Mouse (Mus musculus): ENCODE measurements at regions not wholly inside any gene's neighbourhood (a gene's known extent, or its start where the extent isn't known, plus 50 kb on each side); places are given as distances from the start of the nearest gene placed in this dataset.
"Not testable (repeated sequence)": the region's sequence is repeated elsewhere in the genome, so short reads cannot be mapped to it uniquely, and the experiment has no call there.

DNA sequence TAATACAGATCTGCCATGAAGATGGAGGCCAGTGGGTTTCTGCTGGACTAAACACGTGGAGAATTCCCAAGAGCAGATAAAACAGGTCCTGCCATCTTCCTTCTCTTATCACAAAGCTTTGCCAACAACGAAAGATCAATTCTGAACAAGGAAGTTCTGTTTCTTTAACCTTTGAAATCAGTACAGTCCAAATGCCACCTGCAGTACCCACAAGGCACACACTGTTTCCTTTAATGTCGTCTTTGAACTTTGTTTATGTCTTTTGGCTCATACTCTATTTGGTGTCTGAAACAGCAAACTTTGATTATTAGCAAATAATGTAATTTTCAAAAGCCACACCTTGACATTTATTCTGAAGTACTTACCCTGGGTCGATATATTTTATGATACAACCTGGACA, 536.5 kb downstream of the Bckdhb start:
- WGBS, result 28% methylated on average over 4 of the region's 4 CpGs

DNA sequence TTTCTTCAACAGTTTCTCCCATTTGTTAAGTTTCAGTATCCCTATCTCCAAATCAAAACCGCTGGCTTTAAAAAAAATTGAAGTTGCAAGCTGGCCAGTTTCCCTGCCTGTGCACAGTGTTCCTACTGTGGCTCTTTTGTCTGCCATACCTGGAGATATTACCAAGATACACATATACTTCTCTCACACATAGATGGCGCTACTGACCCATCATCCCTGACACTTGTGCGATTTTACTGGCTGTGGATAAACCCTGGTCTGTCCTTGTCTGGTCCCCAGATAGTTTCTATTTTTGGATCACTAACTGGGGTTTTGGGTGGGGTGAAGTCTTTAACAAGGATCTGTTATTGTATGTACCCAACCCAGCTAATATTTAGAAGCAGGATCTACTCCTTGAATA, 541.8 kb downstream of the Bckdhb start:
- peak; percentile 19 for DNase-seq (ENCODE audit: low read depth, low spot score)
- WGBS, result 5% methylated on average over 3 of the region's 3 CpGs

More for the DNA sequence above, 536.5 kb downstream of the Bckdhb start:
- DNase-seq (ENCODE audit: low read depth, low spot score), result peak; percentile 16

DNA sequence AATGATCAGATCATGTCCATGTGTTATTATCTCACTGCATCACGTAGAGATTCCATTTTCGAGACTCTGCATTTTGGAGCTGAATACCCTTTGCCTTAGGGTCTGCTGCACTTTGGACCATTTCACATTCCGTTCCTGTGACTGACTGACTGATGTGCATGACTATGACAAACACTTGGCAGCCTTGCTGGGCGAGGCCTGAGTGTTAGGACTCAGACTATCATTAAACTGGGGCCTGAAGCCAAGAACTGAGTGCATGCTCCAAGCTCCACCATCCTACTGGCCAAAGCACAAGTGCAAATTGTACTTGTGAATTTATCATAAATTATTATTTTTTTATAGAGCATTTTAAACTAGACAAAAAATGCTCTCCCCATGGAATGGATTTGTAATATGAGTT, 547.8 kb downstream of the Bckdhb start:
- no peak for DNase-seq (ENCODE audit: low read depth, low spot score)
- 50% methylated on average over 4 of the region's 4 CpGs for WGBS

DNA sequence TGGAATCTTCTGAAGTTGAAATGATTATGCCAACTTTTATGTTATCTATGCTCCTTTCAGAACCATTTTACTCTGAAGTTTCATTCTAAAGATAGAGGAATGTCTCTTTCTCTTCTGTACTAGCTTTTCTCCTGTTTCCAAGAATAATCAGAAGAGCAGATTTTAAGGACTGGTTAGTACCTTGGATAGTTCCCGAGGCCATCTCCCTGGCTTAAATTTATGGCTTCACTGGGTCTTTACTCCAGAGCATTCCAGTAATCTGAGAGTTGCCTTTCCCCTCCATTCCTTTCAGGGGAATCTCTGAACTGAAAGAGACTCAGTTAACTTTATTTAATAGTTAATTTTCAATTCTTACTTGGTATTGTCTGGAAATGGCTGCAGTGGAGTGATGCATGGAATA, 551.0 kb downstream of the Bckdhb start:
- 28% methylated on average over 1 of the region's 1 CpGs for WGBS
- no peak for DNase-seq (ENCODE audit: low read depth, low spot score)

DNA sequence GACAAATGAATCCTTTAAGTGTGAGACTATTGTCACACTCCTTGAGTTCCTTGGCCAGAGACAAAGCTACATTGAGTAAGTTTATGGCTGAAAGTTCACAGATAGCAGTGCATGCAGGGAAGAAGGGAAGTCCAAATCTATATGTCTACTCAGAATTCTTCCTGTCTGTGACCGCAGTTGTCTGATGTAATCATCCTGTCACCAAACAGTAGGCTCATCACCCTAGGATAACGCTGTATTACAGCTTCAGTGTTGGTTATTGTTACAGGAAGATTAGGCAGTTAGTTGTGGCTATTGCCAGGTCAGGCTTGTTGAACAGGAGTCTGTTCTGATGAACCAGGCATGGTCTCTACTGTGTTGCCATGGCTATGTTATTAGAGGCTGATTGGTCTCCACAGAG, 574.6 kb downstream of the Bckdhb start:
- WGBS, result 79% methylated on average over 2 of the region's 2 CpGs
- no peak for DNase-seq (ENCODE audit: low read depth, low spot score)

DNA sequence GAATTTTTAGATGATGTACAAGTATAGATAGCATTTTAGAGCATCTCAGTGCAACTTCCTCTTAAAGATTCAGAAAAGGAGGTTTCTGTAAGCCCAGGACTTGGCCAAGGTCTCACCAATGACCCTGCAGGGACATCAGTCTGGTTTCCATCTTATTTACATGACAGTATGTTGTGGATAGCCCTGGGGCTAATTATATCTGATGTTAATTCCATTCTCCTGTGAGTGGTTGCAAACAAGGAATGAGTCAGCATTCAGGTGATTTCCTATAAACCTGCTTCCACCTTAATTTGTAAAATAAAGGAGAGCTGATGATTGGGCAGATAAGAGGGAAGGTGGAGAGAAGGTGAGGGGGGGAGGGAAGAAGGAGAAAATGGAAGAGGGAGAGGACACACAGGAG, 578.0 kb downstream of the Bckdhb start:
- not testable (repeated sequence) for DNase-seq (ENCODE audit: low read depth, low spot score)

DNA sequence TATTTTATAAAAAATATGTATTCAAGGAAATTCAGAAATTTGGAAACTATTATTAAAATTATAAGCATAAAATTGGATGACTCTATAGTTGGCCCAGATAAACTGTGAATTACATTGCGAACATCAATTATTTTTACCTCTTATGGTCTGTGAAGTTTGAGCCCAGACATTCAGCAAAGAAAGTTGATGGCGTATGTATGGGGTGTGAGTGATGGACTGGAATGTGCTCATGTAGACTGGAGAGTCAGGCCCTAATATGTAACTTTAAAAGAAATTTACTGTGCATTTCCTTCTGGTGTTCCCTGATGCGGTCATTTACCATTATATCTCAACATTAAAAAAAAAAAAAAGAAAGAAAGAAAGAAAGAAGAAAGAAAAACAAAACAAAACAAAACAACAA, 592.1 kb downstream of the Bckdhb start:
- DNase-seq (ENCODE audit: low read depth, low spot score), result no peak

DNA sequence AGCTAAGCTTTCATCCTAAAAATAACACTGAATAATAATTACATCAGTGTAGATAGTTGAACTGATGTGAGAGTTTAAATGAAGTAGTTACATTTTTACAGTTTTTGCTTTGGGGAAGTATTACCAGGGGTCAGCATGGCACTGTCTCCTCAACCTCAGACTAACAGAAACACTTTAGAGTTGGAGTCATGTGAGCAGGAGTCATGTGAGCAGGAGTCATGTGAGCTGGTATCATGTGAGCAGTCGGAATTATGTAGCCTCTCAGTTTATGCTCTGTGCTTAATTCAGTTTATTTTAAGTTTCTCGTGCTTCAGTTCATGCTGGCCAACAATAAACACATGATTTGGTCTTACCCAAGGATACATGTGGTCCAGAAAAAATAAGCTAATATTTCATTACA, 620.5 kb downstream of the Bckdhb start:
- no peak for DNase-seq (ENCODE audit: low read depth, low spot score)
- WGBS, result 67% methylated on average over 2 of the region's 2 CpGs

More for the DNA sequence above, 592.1 kb downstream of the Bckdhb start:
- WGBS, result 88% methylated on average over 3 of the region's 3 CpGs

DNA sequence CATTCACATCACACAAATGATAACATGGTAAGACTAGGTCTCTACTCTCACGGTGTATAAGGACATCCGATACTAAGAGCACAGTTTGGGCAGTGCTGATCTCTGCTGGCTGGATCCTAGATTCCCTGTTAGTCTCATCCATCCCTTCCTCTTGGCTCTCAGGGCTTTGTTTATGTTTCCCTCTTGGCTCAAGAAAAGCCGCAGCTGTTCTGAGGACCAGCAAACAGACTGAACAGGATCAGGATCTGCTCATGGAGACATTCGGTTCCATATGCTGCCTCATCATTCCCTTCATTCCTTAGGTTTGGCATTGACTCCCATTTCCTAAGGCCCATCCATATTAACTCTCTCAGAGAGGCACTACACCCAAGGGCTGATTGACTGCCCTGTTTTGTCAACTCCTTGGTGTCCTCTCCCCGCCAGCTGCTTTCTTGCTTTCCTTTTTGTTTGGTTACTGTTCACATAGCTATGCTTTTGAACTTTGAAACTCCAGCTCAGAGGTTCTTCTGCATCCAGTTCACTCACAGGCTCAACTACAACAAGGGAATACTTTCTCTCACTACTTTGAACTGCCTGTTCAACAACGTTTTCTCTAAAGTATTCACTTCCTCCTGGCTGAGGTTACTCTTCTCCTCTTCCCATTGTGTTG, 623.2 kb downstream of the Bckdhb start:
- DNase-seq (ENCODE audit: low read depth, low spot score), result no peak
- 60% methylated on average over 6 of the region's 6 CpGs for WGBS

DNA sequence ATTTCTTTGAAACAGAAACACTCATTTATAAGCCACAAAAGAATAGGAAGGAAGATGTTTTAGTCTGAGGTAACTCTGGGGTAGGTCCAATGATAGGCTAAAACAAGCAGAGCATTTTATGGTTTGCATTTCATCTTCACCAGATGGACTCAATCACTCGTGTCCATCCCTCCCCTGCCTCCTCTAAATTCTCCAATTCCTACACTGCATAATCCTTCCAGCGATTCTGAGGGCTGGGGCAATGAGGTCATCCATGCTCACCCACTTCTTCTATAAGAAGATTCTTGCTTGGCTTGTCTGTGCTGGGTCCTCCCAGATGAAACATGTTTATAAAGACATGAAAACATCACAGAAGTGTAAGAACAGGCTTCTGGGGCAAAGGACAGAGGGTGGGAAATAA, 630.3 kb downstream of the Bckdhb start:
- 31% methylated on average over 2 of the region's 2 CpGs for WGBS
- no peak for DNase-seq (ENCODE audit: low read depth, low spot score)

DNA sequence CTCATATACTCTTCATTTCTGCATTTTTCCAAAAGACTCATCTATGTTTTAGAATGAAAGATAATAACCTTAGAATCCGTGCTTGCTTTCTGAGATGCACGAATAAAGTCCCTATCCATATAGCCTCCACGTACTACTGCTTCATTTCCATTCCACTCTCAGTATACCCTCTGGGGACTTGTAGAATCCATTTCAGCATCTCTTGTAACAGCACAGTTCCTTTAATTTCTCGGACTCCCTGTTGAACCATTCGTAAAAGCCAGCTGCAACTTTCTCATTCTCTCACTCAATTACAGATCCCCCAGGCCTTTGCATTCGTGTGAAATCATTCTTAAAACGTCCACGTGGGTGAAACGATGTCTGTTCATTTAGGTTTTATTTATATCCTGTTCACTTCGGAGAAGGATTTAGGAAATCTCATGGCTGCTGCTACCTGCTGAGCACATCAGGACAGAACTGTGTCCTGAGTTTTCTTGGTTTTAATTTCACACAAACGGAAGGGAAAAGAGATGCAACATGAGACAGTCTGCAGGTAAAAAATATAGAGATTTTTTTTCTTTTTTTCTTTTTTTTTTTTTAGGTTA, 631.4 kb downstream of the Bckdhb start:
- no peak for DNase-seq (ENCODE audit: low read depth, low spot score)
- 76% methylated on average over 11 of the region's 11 CpGs for WGBS

DNA sequence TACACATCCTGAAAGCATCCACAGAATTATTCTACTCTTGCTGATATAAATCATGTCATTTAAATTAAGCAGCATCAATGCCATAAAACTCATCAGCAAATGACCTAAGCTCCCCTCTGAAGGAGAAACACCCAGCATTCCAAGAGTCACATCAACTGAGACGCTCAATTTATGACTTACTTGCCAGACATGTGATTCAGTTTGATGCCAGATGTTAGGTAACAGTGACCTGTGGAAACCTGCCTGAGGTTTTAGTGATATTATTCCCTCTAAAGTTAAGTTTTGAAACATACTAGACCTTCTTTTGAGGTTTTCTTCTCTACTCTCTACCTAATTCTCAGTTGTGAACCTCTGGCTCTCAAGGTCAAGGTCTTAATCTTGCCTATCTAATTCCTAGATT, 633.4 kb downstream of the Bckdhb start:
- 54% methylated on average over 1 of the region's 1 CpGs for WGBS
- no peak for DNase-seq (ENCODE audit: low read depth, low spot score)

DNA sequence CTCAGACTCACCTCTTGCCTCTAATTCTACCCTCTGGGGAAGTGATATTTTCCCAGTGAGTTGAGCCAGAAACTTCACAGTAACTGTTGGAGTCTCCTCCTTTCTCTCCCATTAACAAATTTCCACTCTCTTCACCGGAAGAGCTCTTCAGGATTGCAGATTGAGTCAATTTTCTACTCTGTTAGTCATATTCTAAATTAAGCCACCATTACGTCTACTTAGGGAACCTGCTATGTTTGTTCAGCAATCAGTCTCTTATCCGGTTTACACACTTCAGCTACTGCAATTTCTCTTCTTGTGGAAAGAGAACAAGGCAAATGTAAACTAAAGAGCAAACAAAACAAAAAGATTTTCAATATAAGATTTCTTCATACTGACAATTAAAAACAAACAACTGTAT, 644.6 kb downstream of the Bckdhb start:
- no peak for DNase-seq (ENCODE audit: low read depth, low spot score)
- 20% methylated on average over 3 of the region's 3 CpGs for WGBS

DNA sequence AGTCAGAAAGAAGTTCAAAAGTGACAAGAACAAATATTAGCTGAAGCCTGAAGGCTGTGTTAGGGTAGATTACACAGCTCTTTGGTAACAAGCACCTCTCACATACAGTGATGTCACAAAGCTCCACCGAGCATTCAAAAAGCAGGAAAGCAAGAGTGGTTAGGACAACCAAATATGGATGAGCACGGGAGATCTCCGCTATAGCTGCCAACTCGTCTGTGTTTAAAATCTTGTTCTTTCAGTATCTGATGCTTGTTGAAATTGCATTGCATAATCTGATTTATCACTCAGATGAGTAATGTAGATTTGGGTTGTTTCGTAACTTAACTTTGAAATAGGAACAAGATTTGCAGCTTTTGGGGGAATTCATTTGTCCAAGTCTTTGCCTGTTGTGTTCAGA, 652.8 kb downstream of the Bckdhb start:
- DNase-seq (ENCODE audit: low read depth, low spot score), result no peak
- 60% methylated on average over 5 of the region's 5 CpGs for WGBS

DNA sequence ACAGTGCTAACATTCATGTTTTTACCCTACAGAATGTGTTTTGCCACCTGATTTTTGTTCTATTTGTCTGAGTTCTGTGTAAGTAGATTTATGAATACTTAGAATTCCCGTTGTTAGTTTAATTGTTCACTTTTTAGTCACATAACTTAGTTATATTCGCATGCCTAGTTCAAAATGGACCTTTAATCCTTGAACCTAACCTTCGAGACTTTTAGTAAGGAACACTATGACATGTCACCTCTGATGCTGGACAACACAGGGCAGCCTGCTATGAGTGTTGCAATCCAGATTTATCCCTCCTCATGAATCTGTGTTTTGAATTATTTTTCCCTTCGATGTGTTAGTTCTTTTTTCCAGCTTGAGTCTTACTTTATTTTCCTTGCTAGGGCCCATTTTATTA, 662.8 kb downstream of the Bckdhb start:
- no peak for DNase-seq (ENCODE audit: low read depth, low spot score)
- WGBS, result 75% methylated on average over 4 of the region's 4 CpGs

DNA sequence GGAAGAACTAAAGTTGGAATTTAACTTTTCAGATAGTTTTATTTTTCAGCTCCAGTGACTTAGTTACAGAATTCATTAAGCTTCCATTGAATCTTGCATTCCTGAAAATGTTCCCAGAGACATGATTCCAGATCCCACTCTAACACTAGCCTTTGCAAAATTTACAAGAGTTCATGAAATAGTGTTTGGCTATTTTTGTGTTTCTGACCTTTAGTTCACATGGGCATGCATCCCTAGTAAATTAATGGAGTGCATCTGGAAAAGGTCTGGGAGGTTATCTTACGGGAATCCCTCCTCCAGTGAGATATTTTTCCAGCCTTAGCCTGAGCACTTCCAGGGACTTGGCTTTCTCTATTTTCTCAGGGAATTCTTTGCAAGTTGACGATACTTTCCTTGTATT, 669.8 kb downstream of the Bckdhb start:
- no peak for DNase-seq (ENCODE audit: low read depth, low spot score)
- WGBS, result 75% methylated on average over 2 of the region's 2 CpGs

Measured in large intestine, adult 2 months (tissue).